1 mouse cellular context compared by ENCODE assay signal in genomic region chr9:57644944-57645893, GRCm38 (mm10).
TF ChIP-seq lines count a peak whose summit lies in the region.

No protein-coding gene starts in this region.

TF ChIP-seq in myocyte, 11 proteins besides CTCF, POLR2A, EP300 and RAD21 (continued from another document):
- no peak for TF ChIP-seq CEBPB (IDR thresholded peaks at IDR 0.05; ENCODE audit: insufficient read depth, poor library complexity, severe bottlenecking)
